Comparison of ENCODE assay signal across 27 mouse cellular contexts in the genomic region with DNA sequence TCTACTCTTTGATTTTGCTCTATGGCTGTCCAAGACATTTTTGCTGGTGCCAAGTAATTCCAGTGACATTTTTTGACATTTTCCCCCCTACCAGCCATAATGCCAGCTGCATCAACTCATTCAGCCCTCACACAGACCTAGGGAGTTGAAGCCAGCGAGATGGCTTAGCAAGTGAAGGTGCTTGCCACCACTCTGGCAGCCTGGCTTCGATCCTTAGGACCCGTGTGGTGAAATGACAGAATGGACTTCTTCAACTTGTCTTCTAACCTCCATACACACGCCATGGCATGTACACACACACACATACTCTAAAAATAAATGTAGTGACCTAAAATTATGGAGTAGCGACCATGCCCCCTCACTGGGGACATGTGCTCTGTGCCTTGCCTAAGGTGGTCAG. TPM values are rescaled to one million over a fixed set of nuclear protein-coding genes. Genes with fewer than 3 reads are reported as not detected.
A peak's percentile ranks its signal among the peaks of the same experiment; 100 is the strongest.
DNase-seq lines count a peak whose midpoint lies in the region; ATAC-seq and TF ChIP-seq lines count a peak whose summit lies in the region.
"Had no signal": no experiment of that assay in that cellular context is flagged by ENCODE, and none has a peak within 500 bp of the region (broad histone marks: within the 10 kb centered on the region; RNA-seq: fewer than 3 reads in every experiment).

No protein-coding gene starts in this region.

- no peak for TF ChIP-seq CTCF in cerebellum, adult 2 months (IDR thresholded peaks at IDR 0.05; ENCODE audit: borderline replicate concordance, insufficient read depth, low read depth, low read length)
- no peak for TF ChIP-seq CTCF in left cerebral cortex, adult 2 months (IDR thresholded peaks at IDR 0.05)
- TF ChIP-seq CTCF in cortical plate, adult 2 months (IDR thresholded peaks at IDR 0.05; ENCODE audit: extremely low read depth, insufficient read depth, low read length): no peak

- no peak for ATAC-seq in midbrain, embryonic 15.5 days (replicated peaks)
- ATAC-seq: activated CD4-positive, CD25-positive, alpha-beta regulatory T cell, adult 4 months; CD4-positive, CD25-positive, alpha-beta regulatory T cell, adult 4 months; forebrain, embryonic 13.5 days; forebrain, embryonic 16.5 days; hindbrain, embryonic 16.5 days; intestine, embryonic 15.5 days had no signal

- H3K27me3 ChIP-seq in cerebellum, adult 2 months (ENCODE audit: control insufficient read depth, insufficient read depth, low read length): no peaks in the 10 kb centered on the region
- H3K27me3 ChIP-seq in midbrain, embryonic 15.5 days (replicated peaks): peaks cover 19% of the 10 kb centered on the region

- peaks cover 38% of the 10 kb centered on the region for H3K4me1 ChIP-seq in cerebellum, adult 2 months (ENCODE audit: control insufficient read depth, insufficient read depth, low read length)
- peaks cover 3% of the 10 kb centered on the region; the same call in 1 of the 2 replicates for H3K4me1 ChIP-seq in cortical plate, adult 2 months (ENCODE audit: control insufficient read depth, insufficient read depth, low read length)
- peaks cover 19% of the 10 kb centered on the region for H3K4me1 ChIP-seq in midbrain, embryonic 15.5 days

- TF ChIP-seq POLR2A in cerebellum, adult 2 months (IDR thresholded peaks at IDR 0.05; ENCODE audit: borderline replicate concordance, insufficient read depth, low read length): no peak
- TF ChIP-seq POLR2A in cortical plate, adult 2 months (IDR thresholded peaks at IDR 0.05; ENCODE audit: extremely low read depth, insufficient read depth, low read length): no peak

- H3K27ac ChIP-seq in cerebellum, adult 2 months (ENCODE audit: insufficient read depth, low read length): peak overlapping the region; percentile 94
- peak overlapping the region; percentile 98; the same call in 1 of the 2 replicates for H3K27ac ChIP-seq in left cerebral cortex, adult 2 months
- H3K27ac ChIP-seq in cortical plate, adult 2 months (ENCODE audit: insufficient read depth, low read length): no peak overlapping the region
- H3K27ac ChIP-seq in midbrain, embryonic 15.5 days: no peak overlapping the region
- H3K27ac ChIP-seq: forebrain, embryonic 10.5 days; forebrain, embryonic 13.5 days; heart, embryonic 15.5 days; hindbrain, embryonic 10.5 days; hindbrain, embryonic 13.5 days; intestine, embryonic 15.5 days had no signal

- DNase-seq in cerebellum, adult 2 months: peak; percentile 45 to 48
- no peak for DNase-seq in cerebellum, adult 11 months
- peak; percentile 50 to 57 for DNase-seq in cerebellum, postnatal 25 days
- DNase-seq in cerebellum, postnatal 10 days: no peak
- DNase-seq in left cerebral cortex, adult 2 months (ENCODE audit: extremely low spot score in 1 of 2, low spot score in 2 of 2): no peak
- no peak for DNase-seq in left cerebral cortex, postnatal 14 days (ENCODE audit: low spot score in 2 of 2)
- DNase-seq: adrenal gland, adult 8-10 months; adrenal gland, postnatal 25 days; gastrocnemius, postnatal 25 days; heart, adult 18-20 months; heart, postnatal 10 days; heart, postnatal 36 days; kidney, adult 11 months had no signal

- H3K36me3 ChIP-seq in midbrain, embryonic 15.5 days (replicated peaks): no peaks in the 10 kb centered on the region; the same call in 1 of the 2 replicates

- H3K4me2 ChIP-seq in midbrain, embryonic 15.5 days: no peak overlapping the region
- H3K4me2 ChIP-seq: forebrain, embryonic 13.5 days; heart, embryonic 12.5 days; heart, embryonic 15.5 days; hindbrain, embryonic 13.5 days; intestine, embryonic 15.5 days had no signal

- intact Hi-C loops in left cerebral cortex, adult 2 months (cut with DNase I): loop anchor here (2.0 kb wide), 1 partner anchor 20 kb away; no protein-coding TSS in a partner anchor
- intact Hi-C loops in left cerebral cortex, postnatal 14 days (cut with DNase I): no loop called here

- WGBS in cerebellum, adult 2 months: 14% methylated on average over 5 of the region's 5 CpGs
- 88% methylated on average over 5 of the region's 5 CpGs for WGBS in midbrain, embryonic 15.5 days

- H3K4me3 ChIP-seq in cerebellum, adult 2 months (replicated peaks; ENCODE audit: insufficient read depth, low read depth, low read length): peak overlapping the region; percentile 86
- H3K4me3 ChIP-seq in left cerebral cortex, adult 2 months: peak overlapping the region; percentile 70
- H3K4me3 ChIP-seq in cortical plate, adult 2 months (ENCODE audit: insufficient read depth, low read length): peak overlapping the region; percentile 84
- H3K4me3 ChIP-seq in midbrain, embryonic 15.5 days: no peak overlapping the region
- H3K4me3 ChIP-seq: forebrain, embryonic 10.5 days; forebrain, embryonic 13.5 days; heart, embryonic 12.5 days; heart, embryonic 15.5 days; hindbrain, embryonic 10.5 days; hindbrain, embryonic 13.5 days; intestine, embryonic 15.5 days had no signal

- H3K9ac ChIP-seq in midbrain, embryonic 15.5 days: no peak overlapping the region
- H3K9ac ChIP-seq: forebrain, embryonic 13.5 days; heart, embryonic 12.5 days; heart, embryonic 15.5 days; hindbrain, embryonic 13.5 days; intestine, embryonic 15.5 days had no signal

- H3K9me3 ChIP-seq in midbrain, embryonic 15.5 days: no peaks in the 10 kb centered on the region
- H3K9me3 ChIP-seq: forebrain, embryonic 10.5 days; forebrain, embryonic 13.5 days; heart, embryonic 12.5 days; heart, embryonic 15.5 days; hindbrain, embryonic 10.5 days; hindbrain, embryonic 13.5 days; intestine, embryonic 15.5 days had no signal

RNA-seq across cellular contexts. Expression of a gene that starts 2.4 kb away (rescaled TPM):
- polyA plus RNA-seq in cerebellum, adult 2 months (2012; rRNA removed): 1,376 and 1,380 TPM in 2 replicates
- total RNA-seq in left cerebral cortex, adult 2 months (2021): 100 to 1,000 TPM; 737 to 759 TPM
- total RNA-seq in left cerebral cortex, postnatal 14 days (2021): 100 to 1,000 TPM; 359 to 374 TPM
- 1,195 and 1,252 TPM in 2 replicates for polyA plus RNA-seq in cortical plate, adult 2 months (2012; rRNA removed)
- polyA plus RNA-seq in midbrain, embryonic 15.5 days (2015; fragmentation: Nextera tagmentation; extraction: Ambion mirVana): 9.2 and 9.9 TPM in 2 replicates
- polyA plus RNA-seq: activated CD4-positive, CD25-positive, alpha-beta regulatory T cell, adult 4 months; CD4-positive, CD25-positive, alpha-beta regulatory T cell, adult 4 months had no signal

RNA-seq across cellular contexts. Expression of a gene that starts 9.3 kb away (rescaled TPM):
- 9.4 and 10.8 TPM in 2 replicates for polyA plus RNA-seq in cerebellum, adult 2 months (2012; rRNA removed)
- total RNA-seq in left cerebral cortex, adult 2 months (2021): 1 to 10 TPM; 2.5 to 8.3 TPM
- total RNA-seq in left cerebral cortex, postnatal 14 days (2021): 1 to 10 TPM; 2.0 to 3.3 TPM
- polyA plus RNA-seq in cortical plate, adult 2 months (2012; rRNA removed): 4.2 and 4.9 TPM in 2 replicates
- polyA plus RNA-seq in midbrain, embryonic 15.5 days (2015; fragmentation: Nextera tagmentation; extraction: Ambion mirVana): 0.47 and 0.80 TPM in 2 replicates
- polyA plus RNA-seq: C2C12; forebrain, embryonic 13.5 days; forebrain, embryonic 16.5 days had no signal

RNA-seq across cellular contexts. Expression of a gene that starts 31.3 kb away (rescaled TPM):
- 148 and 153 TPM in 2 replicates for polyA plus RNA-seq in cerebellum, adult 2 months (2012; rRNA removed)
- 100 to 1,000 TPM; 107 to 118 TPM for total RNA-seq in left cerebral cortex, adult 2 months (2021)
- total RNA-seq in left cerebral cortex, postnatal 14 days (2021): 100 to 1,000 TPM; 111 to 121 TPM
- polyA plus RNA-seq in cortical plate, adult 2 months (2012; rRNA removed): 183 and 188 TPM in 2 replicates
- 262 and 274 TPM in 2 replicates for polyA plus RNA-seq in midbrain, embryonic 15.5 days (2015; fragmentation: Nextera tagmentation; extraction: Ambion mirVana)

RNA-seq across cellular contexts. Expression of a gene that starts 47.9 kb away (rescaled TPM):
- polyA plus RNA-seq in cerebellum, adult 2 months (2012; rRNA removed): 1.3 and 1.4 TPM in 2 replicates
- not detected for total RNA-seq in left cerebral cortex, adult 2 months (2021)
- total RNA-seq in left cerebral cortex, postnatal 14 days (2021): not detected
- polyA plus RNA-seq in cortical plate, adult 2 months (2012; rRNA removed): 0.59 and 1.0 TPM in 2 replicates
- not detected in 2 replicates for polyA plus RNA-seq in midbrain, embryonic 15.5 days (2015; fragmentation: Nextera tagmentation; extraction: Ambion mirVana)
- polyA plus RNA-seq: activated CD4-positive, CD25-positive, alpha-beta regulatory T cell, adult 4 months; forebrain, embryonic 13.5 days had no signal

Comparison
In these comparisons a context has a peak if more than half of its experiments do, and no peak if none do; other contexts are left out.
1. DNase-seq: peak in cerebellum, adult 2 months (2 of 2) and cerebellum, postnatal 25 days (2 of 2); none in cerebellum, adult 11 months (single experiment), cerebellum, postnatal 10 days (0 of 2), left cerebral cortex, adult 2 months (0 of 2) and left cerebral cortex, postnatal 14 days (0 of 2).
2. H3K27ac ChIP-seq: peak in cerebellum, adult 2 months (single experiment) and left cerebral cortex, adult 2 months (single experiment); none in cortical plate, adult 2 months (single experiment) and midbrain, embryonic 15.5 days (single experiment).
3. RNA of a gene that starts 2.4 kb away (polyA plus RNA-seq): 1,376 to 1,380 TPM in cerebellum, adult 2 months and 1,195 to 1,252 TPM in cortical plate, adult 2 months; 9.2 to 9.9 TPM in midbrain, embryonic 15.5 days; every median in the first group is over 100 times any median in the second.